Mouse (Mus musculus) E14TG2a.4 (cell line): ENCODE data around the gene Fjx1.

ENCODE experiments used
- CTCF ChIP-seq: conservative IDR thresholded peaks from 2 replicates; pipeline ENCODE4 v1.5.1; 2014; ENCODE audit warnings: low read length
- NANOG ChIP-seq: IDR thresholded peaks from 2 replicates; pipeline ENCODE4 v1.6.1; 2014; ENCODE audit warnings: borderline replicate concordance, low read length, mixed read lengths
- POU5F1 ChIP-seq: IDR thresholded peaks from 2 replicates; pipeline ENCODE4 v1.6.1; 2014; ENCODE audit warnings: low read length, borderline replicate concordance

GRCm38 (mm10) chr2:102427974-102428373 lies 24.3 kb downstream of the Fjx1 start:
- TF ChIP-seq CTCF, result no peak
- no peak for TF ChIP-seq NANOG
- no peak for TF ChIP-seq POU5F1
